Mouse (Mus musculus) E14TG2a.4 (cell line): ENCODE measurements around the gene Ntn1.

ENCODE experiments used
- H3K27me3 ChIP-seq: 2 replicates; pipeline ENCODE4 v1.6.1; 2014; ENCODE audit warnings: low read length, control low read depth; ENCODE audit not compliant: insufficient read depth
- H3K36me3 ChIP-seq: 2 replicates; pipeline ENCODE4 v1.6.1; 2014; ENCODE audit warnings: low read length, control low read depth; ENCODE audit not compliant: insufficient read depth
- H3K4me1 ChIP-seq: replicated peaks from 2 replicates; pipeline ENCODE4 v1.6.1; 2014; ENCODE audit warnings: low read depth, low read length, control low read depth
- H3K4me3 ChIP-seq: replicated peaks from 2 replicates; pipeline ENCODE4 v1.5.1; 2014; ENCODE audit warnings: mild to moderate bottlenecking, low read length
- H3K9me3 ChIP-seq: 2 replicates; pipeline ENCODE4 v1.6.1; 2014; ENCODE audit warnings: low read length, control low read depth
- CTCF ChIP-seq: conservative IDR thresholded peaks from 2 replicates; pipeline ENCODE4 v1.5.1; 2014; ENCODE audit warnings: low read length
- NANOG ChIP-seq: IDR thresholded peaks from 2 replicates; pipeline ENCODE4 v1.6.1; 2014; ENCODE audit warnings: borderline replicate concordance, low read length, mixed read lengths
- POU5F1 ChIP-seq: IDR thresholded peaks from 2 replicates; pipeline ENCODE4 v1.6.1; 2014; ENCODE audit warnings: low read length, borderline replicate concordance

Gene Ntn1

GRCm38 (mm10) chr11:68400021-68400671 lies 477 bp downstream of the Ntn1 start:
- H3K4me1 ChIP-seq = peaks cover 78% of the 10 kb centered on the region
- peaks cover 78% of the 10 kb centered on the region for H3K27me3 ChIP-seq
- H3K36me3 ChIP-seq = peaks cover 33% of the 10 kb centered on the region
- H3K9me3 ChIP-seq = no peaks in the 10 kb centered on the region; the same call in 1 of the 2 replicates
- TF ChIP-seq POU5F1 = no peak
- TF ChIP-seq NANOG = no peak
- TF ChIP-seq CTCF = 0 out of 2 replicates have a peak, but pooled peaks have one; percentile 7
- H3K4me3 ChIP-seq = peak overlapping the region; percentile 83

GRCm38 (mm10) chr11:68399548-68400020 lies 1.0 kb downstream of the Ntn1 start:
- Histone ChIP-seq H3K4me3 (peak overlapping the region; percentile 83), H3K36me3 (peaks cover 33% of the 10 kb centered on the region), H3K9me3 (no peaks in the 10 kb centered on the region; the same call in 1 of the 2 replicates), H3K27me3 (peaks cover 78% of the 10 kb centered on the region), H3K4me1 (peaks cover 82% of the 10 kb centered on the region)
- TF ChIP-seq CTCF = no peak
- TF ChIP-seq NANOG = no peak
- no peak for TF ChIP-seq POU5F1

- peaks cover 85% of the 10 kb centered on the region for H3K4me1 ChIP-seq
- TF ChIP-seq NANOG (no peak), CTCF (no peak), POU5F1 (no peak)
- H3K36me3 ChIP-seq = peaks cover 33% of the 10 kb centered on the region
- peaks cover 78% of the 10 kb centered on the region for H3K27me3 ChIP-seq
- H3K9me3 ChIP-seq = no peaks in the 10 kb centered on the region; the same call in 1 of the 2 replicates
- peak overlapping the region; percentile 83 for H3K4me3 ChIP-seq
Measured at GRCm38 (mm10) chr11:68398891-68399547, 1.6 kb downstream of the Ntn1 start.

- peaks cover 89% of the 10 kb centered on the region for H3K4me1 ChIP-seq
- no peaks in the 10 kb centered on the region; the same call in 1 of the 2 replicates for H3K9me3 ChIP-seq
- TF ChIP-seq POU5F1 = no peak
- no peak for TF ChIP-seq NANOG
- no peak for TF ChIP-seq CTCF
Measured at GRCm38 (mm10) chr11:68395546-68395945, 5.1 kb downstream of the Ntn1 start.

GRCm38 (mm10) chr11:68394749-68395148 lies 5.9 kb downstream of the Ntn1 start:
- TF ChIP-seq CTCF = no peak
- no peak for TF ChIP-seq POU5F1
- TF ChIP-seq NANOG = no peak

More at GRCm38 (mm10) chr11:68395546-68395945, 5.1 kb downstream of the Ntn1 start:
- H3K27me3 ChIP-seq = peaks cover 69% of the 10 kb centered on the region
- peaks cover 51% of the 10 kb centered on the region for H3K36me3 ChIP-seq
- H3K4me3 ChIP-seq = peak overlapping the region; percentile 14

GRCm38 (mm10) chr11:68393897-68394490 lies 6.6 kb downstream of the Ntn1 start:
- TF ChIP-seq NANOG = peak; percentile 80
- no peak for TF ChIP-seq CTCF
- peak; percentile 89 for TF ChIP-seq POU5F1
- Histone ChIP-seq H3K27me3 (peaks cover 68% of the 10 kb centered on the region), H3K36me3 (peaks cover 63% of the 10 kb centered on the region), H3K4me1 (peaks cover 97% of the 10 kb centered on the region), H3K4me3 (peak overlapping the region; percentile 29; the same call in 1 of the 2 replicates), H3K9me3 (no peaks in the 10 kb centered on the region; the same call in 1 of the 2 replicates)

More at GRCm38 (mm10) chr11:68394749-68395148, 5.9 kb downstream of the Ntn1 start:
- Histone ChIP-seq H3K4me3 (0 out of 2 replicates have a peak overlapping the region, but pooled peaks have one; percentile 29), H3K27me3 (peaks cover 70% of the 10 kb centered on the region), H3K4me1 (peaks cover 93% of the 10 kb centered on the region), H3K9me3 (no peaks in the 10 kb centered on the region; the same call in 1 of the 2 replicates), H3K36me3 (peaks cover 55% of the 10 kb centered on the region)

- Histone ChIP-seq H3K4me3 (peak overlapping the region; percentile 57), H3K27me3 (peaks cover 61% of the 10 kb centered on the region), H3K36me3 (peaks cover 40% of the 10 kb centered on the region), H3K9me3 (no peaks in the 10 kb centered on the region), H3K4me1 (peaks cover 86% of the 10 kb centered on the region)
- TF ChIP-seq POU5F1 = no peak
- no peak for TF ChIP-seq NANOG
- no peak for TF ChIP-seq CTCF
Measured at GRCm38 (mm10) chr11:68390381-68391287, 10.0 kb downstream of the Ntn1 start.
